Mouse (Mus musculus) limb, embryonic 11.5 days (tissue): ENCODE data around the gene Gfpt2. TPM values are rescaled to one million over a fixed set of nuclear protein-coding genes. Genes with fewer than 3 reads are reported as not detected.

ENCODE experiments used
- ATAC-seq: fragments of 200-750 bp; cut with Nextera tagmentation; 2 replicates; pipeline ENCODE4 v1.8.0; 2017; ENCODE audit warnings: low read depth; ENCODE audit not compliant: insufficient number of reproducible peaks, low FRiP score, low TSS enrichment
- DNase-seq: peaks from one replicate; pipeline ENCODE4 v3.0.0-alpha.2; 2015; ENCODE audit warnings: low spot score
- H3K27ac ChIP-seq: fragments of 300-500 bp; sonication (generic); replicated peaks from 2 replicates; pipeline ENCODE4 v1.5.1; 2014; ENCODE audit warnings: low read depth, mild to moderate bottlenecking, low read length
- H3K27me3 ChIP-seq: fragments of 300-500 bp; sonication (generic); 2 replicates; pipeline ENCODE4 v1.6.1; 2014; ENCODE audit warnings: mild to moderate bottlenecking, low read length, mixed read lengths; ENCODE audit not compliant: control insufficient read depth, insufficient read depth
- H3K36me3 ChIP-seq: fragments of 300-500 bp; sonication (generic); 2 replicates; pipeline ENCODE4 v1.6.1; 2014; ENCODE audit warnings: mild to moderate bottlenecking, low read length, moderate library complexity, mixed read lengths; ENCODE audit not compliant: control insufficient read depth, insufficient read depth
- H3K4me1 ChIP-seq: fragments of 300-500 bp; sonication (generic); 2 replicates; pipeline ENCODE4 v1.6.1; 2014; ENCODE audit warnings: low read length, mixed read lengths; ENCODE audit not compliant: control insufficient read depth, insufficient read depth
- H3K4me2 ChIP-seq: fragments of 300-500 bp; sonication (generic); 2 replicates; pipeline ENCODE4 v1.6.1; 2014; ENCODE audit warnings: low read depth, mild to moderate bottlenecking, moderate library complexity; ENCODE audit not compliant: severe bottlenecking
- H3K4me3 ChIP-seq: fragments of 300-500 bp; sonication (generic); 2 replicates; pipeline ENCODE4 v1.5.1; 2014; ENCODE audit warnings: low read depth, low read length
- H3K9ac ChIP-seq: fragments of 300-500 bp; sonication (generic); 2 replicates; pipeline ENCODE4 v1.6.1; 2014; ENCODE audit warnings: mild to moderate bottlenecking, low read length
- H3K9me3 ChIP-seq: fragments of 300-500 bp; sonication (generic); 2 replicates; pipeline ENCODE4 v1.6.1; 2016; ENCODE audit warnings: low read length; ENCODE audit not compliant: control insufficient read depth
- WGBS: fragments of 180-500 bp; shearing (Covaris S2); extraction: QIAGEN DNeasy Blood & Tissue Kit; methylation state at CpG from one replicate; pipeline ENCODE4 v1.1.7; 2014; 5-methylcytosine and 5-hydroxymethylcytosine counted together
- polyA plus RNA-seq: library from polyadenylated mRNA; unstranded; fragments of >200 nt; fragmentation: Nextera tagmentation; extraction: Ambion mirVana; gene quantifications from 2 replicates; pipeline ENCODE4 v1.2.1, GENCODE M21; 2014

Gfpt2 gene
- polyA plus RNA-seq, 1 experiment from 2014 or later, result 36.3 TPM

DNA sequence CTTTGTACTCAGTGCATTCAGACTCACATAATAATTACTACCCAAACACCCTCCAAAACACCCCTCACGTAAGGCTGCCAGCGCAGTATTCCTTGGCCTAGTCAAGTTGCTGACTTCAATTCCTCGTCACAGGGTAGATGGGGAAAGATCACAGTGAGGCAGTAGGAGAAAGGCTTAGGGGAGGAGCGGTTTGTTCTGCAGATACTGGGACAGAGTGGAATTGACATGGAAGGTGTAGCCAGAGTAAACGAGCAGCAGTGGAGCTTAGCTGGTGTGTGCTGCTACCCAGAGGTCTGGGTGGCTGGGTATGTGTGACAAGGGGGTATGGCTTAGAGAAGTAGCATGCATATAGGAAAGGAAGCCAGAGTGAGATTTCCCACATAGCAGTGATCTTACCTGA is 73.3 kb downstream of the Gfpt2 start:
- Histone ChIP-seq H3K27ac (no peak overlapping the region), H3K9ac (no peak overlapping the region), H3K9me3 (no peaks in the 10 kb centered on the region), H3K4me1 (no peaks in the 10 kb centered on the region), H3K36me3 (no peaks in the 10 kb centered on the region), H3K4me3 (no peak overlapping the region), H3K27me3 (no peaks in the 10 kb centered on the region), H3K4me2 (no peak overlapping the region)
- 83% methylated on average over 5 of the region's 5 CpGs for WGBS
- no peak for DNase-seq
- no peak for ATAC-seq

DNA sequence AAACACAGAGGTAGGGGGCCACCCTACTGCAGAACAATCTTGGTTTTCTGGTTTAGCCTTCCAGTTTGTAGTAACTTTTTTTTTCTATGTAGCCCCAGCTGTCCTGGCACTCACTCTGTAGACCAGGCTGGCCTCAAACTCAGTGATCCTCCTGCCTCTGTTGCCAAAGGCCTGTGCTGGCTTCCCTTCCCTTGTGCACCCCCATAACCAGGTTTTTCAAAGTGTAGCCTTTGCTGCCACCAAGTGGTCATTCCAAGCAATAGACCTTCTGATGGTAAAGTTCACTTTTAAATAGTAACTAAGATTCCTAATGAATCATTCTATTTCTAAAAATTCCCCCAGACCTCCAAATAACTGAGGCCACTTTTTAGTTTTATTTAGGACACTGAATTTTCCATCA is 75.8 kb downstream of the Gfpt2 start:
- H3K27ac ChIP-seq, result no peak overlapping the region
- ATAC-seq (no peak), DNase-seq (peak; percentile 64)
- H3K9ac ChIP-seq, result no peak overlapping the region
- H3K9me3 ChIP-seq, result no peaks in the 10 kb centered on the region
- H3K4me3 ChIP-seq, result no peak overlapping the region
- H3K4me1 ChIP-seq, result no peaks in the 10 kb centered on the region
- no peak overlapping the region for H3K4me2 ChIP-seq
- H3K36me3 ChIP-seq, result peaks cover 2% of the 10 kb centered on the region; the same call in 1 of the 2 replicates
- no peaks in the 10 kb centered on the region for H3K27me3 ChIP-seq

DNA sequence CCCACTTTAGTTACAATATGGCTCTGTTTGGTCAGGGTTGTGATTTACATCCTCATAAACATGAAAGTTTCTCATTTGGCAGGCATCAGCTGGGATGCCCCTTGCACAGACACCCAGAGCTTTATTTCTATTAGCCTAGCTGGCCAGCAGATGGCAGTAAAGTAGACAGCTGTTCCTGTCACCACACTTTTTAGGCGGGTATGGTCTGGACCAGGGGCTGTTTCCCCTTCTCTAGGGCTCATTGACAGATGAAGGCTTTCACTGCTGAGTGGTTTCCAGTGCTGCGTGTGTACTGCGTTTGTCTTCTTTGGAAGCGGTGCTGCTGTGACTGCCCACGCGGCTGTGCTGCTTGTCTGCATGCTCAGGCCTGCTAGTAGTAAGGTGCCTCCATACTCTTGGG is 77.9 kb downstream of the Gfpt2 start:
- H3K9ac ChIP-seq, result no peak overlapping the region
- no peaks in the 10 kb centered on the region for H3K9me3 ChIP-seq
- H3K27me3 ChIP-seq, result no peaks in the 10 kb centered on the region
- no peak overlapping the region for H3K27ac ChIP-seq
- WGBS, result 61% methylated on average over 6 of the region's 6 CpGs
- H3K4me3 ChIP-seq, result no peak overlapping the region
- DNase-seq (peak; percentile 62), ATAC-seq (no peak)
- no peak overlapping the region for H3K4me2 ChIP-seq
- H3K36me3 ChIP-seq, result peaks cover 2% of the 10 kb centered on the region; the same call in 1 of the 2 replicates
- H3K4me1 ChIP-seq, result no peaks in the 10 kb centered on the region

DNA sequence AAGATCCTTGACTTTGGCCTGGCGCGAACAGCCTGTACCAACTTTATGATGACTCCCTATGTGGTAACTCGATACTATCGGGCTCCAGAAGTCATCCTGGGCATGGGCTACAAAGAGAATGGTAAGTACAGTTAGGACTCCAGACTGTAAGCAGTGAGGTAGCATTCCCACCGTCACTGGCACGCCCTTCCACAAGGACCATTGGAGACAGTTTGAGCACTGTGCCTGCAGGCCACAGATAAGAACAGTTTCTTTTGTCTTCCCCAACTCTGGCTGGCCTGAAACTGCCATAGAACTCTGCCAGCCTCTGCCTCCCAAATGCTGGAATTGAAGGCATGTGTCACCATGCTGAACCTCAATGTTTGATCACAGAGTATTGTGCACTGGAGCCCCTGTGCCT is 78.8 kb downstream of the Gfpt2 start:
- WGBS, result 93% methylated on average over 6 of the region's 6 CpGs
- Histone ChIP-seq H3K4me2 (no peak overlapping the region), H3K27ac (no peak overlapping the region), H3K4me1 (no peaks in the 10 kb centered on the region), H3K27me3 (no peaks in the 10 kb centered on the region), H3K9me3 (no peaks in the 10 kb centered on the region), H3K36me3 (peaks cover 2% of the 10 kb centered on the region; the same call in 1 of the 2 replicates), H3K9ac (no peak overlapping the region), H3K4me3 (no peak overlapping the region)
- ATAC-seq (no peak), DNase-seq (no peak)

GRCm38 (mm10) chr11:49876948-49877817 is 83.2 kb downstream of the Gfpt2 start:
- H3K4me3 ChIP-seq, result no peak overlapping the region
- no peak for ATAC-seq
- 93% methylated on average over 8 of the region's 8 CpGs for WGBS
- H3K9me3 ChIP-seq, result no peaks in the 10 kb centered on the region
- H3K9ac ChIP-seq, result no peak overlapping the region
- no peak for DNase-seq
- H3K27ac ChIP-seq, result no peak overlapping the region
- no peaks in the 10 kb centered on the region for H3K4me1 ChIP-seq
- peaks cover 7% of the 10 kb centered on the region for H3K36me3 ChIP-seq
- H3K27me3 ChIP-seq, result no peaks in the 10 kb centered on the region
- no peak overlapping the region for H3K4me2 ChIP-seq

DNA sequence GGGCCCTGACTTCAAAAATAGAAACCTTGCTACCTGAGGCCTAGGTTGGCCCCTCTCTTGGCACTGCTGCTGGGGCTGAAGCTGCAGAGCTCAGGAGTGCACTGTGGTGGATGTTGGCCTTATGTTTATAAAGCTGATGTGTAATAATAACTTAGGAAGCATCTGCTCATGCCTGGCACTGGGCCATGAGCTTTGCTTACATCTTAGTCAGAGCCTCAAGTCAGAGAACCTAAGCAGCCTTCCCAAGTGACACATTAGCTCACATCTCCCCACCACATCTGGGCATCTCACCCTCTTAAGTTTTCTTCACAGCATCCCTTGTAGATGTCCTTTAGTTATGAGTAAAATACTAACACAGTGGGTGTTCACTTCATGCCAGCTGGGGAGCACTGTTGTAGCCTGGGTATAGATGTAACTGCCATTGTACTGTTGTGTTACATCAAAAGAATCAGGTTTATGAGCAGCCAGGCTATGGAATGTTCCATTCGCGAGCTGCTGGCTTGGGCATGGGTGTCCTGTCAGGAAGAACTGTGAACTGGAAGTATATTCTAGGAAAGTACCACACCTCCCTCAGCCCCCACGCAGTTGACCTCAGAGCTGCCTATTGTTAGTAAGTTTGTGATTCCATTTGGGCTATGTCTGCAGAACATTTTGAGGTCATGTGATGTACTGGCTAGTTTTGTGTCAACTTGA is 86.1 kb downstream of the Gfpt2 start:
- H3K9me3 ChIP-seq, result no peaks in the 10 kb centered on the region
- no peaks in the 10 kb centered on the region for H3K4me1 ChIP-seq
- H3K27ac ChIP-seq, result no peak overlapping the region
- no peak overlapping the region for H3K9ac ChIP-seq
- no peak overlapping the region for H3K4me2 ChIP-seq
- peaks cover 5% of the 10 kb centered on the region for H3K36me3 ChIP-seq
- H3K4me3 ChIP-seq, result no peak overlapping the region
- ATAC-seq (no peak), DNase-seq (no peak)
- WGBS, result 86% methylated on average over 3 of the region's 3 CpGs
- no peaks in the 10 kb centered on the region for H3K27me3 ChIP-seq

DNA sequence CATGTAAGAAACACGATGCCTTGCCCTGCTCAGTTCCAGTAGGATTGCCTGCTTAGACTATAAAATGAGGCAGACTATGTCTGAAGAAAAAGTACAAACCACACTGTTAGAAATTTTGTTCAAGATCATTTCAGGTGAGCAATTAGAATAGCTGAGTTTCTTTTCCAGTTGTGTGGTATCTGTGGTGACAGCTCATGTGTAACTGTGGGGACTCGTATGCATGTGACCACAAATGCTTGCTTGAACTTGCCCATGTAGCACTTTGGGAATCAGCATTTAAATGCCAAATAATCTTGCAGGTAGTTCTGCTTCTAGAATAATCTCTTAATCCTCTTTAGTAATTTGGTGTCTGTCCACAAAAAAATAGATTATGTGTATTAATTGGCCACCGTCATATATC is 89.4 kb downstream of the Gfpt2 start:
- no peak overlapping the region for H3K27ac ChIP-seq
- ATAC-seq, result no peak
- no peak for DNase-seq
- H3K36me3 ChIP-seq, result peaks cover 4% of the 10 kb centered on the region
- H3K4me2 ChIP-seq, result no peak overlapping the region
- no peaks in the 10 kb centered on the region for H3K4me1 ChIP-seq
- H3K27me3 ChIP-seq, result no peaks in the 10 kb centered on the region
- H3K4me3 ChIP-seq, result no peak overlapping the region
- WGBS, result 91% methylated on average over 3 of the region's 3 CpGs
- H3K9me3 ChIP-seq, result no peaks in the 10 kb centered on the region
- no peak overlapping the region for H3K9ac ChIP-seq
